8 mouse cellular contexts compared by ENCODE assay signal in the genomic region with DNA sequence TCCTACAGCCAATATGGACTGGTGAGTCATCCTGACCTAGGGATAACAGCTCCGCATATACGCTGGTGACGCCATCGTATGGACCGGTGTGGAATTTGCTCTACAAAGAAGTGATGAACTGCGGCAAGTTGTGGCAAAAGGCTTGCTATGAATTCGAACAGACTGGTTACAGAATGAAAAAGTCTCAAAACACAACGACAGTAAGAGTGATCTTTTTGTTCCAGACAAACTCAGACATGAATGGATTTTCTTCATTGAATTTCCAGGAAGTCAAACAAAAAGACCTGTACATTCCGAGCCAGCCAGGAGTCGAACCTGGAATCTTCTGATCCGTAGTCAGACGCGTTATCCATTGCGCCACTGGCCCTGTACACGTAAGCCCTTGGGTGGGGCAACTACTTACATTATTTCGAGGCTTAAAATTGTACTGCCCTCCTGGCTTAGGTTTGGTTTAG. TPM values are rescaled to one million over a fixed set of nuclear protein-coding genes. Genes with fewer than 3 reads are reported as not detected.
DNase-seq lines count a peak whose midpoint lies in the region; ATAC-seq and TF ChIP-seq lines count a peak whose summit lies in the region.

No protein-coding gene starts in this region.

- WGBS in forebrain, embryonic 10.5 days = under 1% methylated on average over 16 of the region's 16 CpGs
- 0% methylated on average over 16 of the region's 16 CpGs for WGBS in heart, embryonic 14.5 days
- under 1% methylated on average over 16 of the region's 16 CpGs for WGBS in liver, embryonic 12.5 days (ENCODE audit: insufficient replicate concordance)
- under 1% methylated on average over 16 of the region's 16 CpGs for WGBS in stomach, embryonic 14.5 days

- no peaks in the 10 kb centered on the region for H3K27me3 ChIP-seq in forebrain, embryonic 10.5 days (ENCODE audit: poor library complexity, severe bottlenecking)
- H3K27me3 ChIP-seq in heart, embryonic 14.5 days (ENCODE audit: control insufficient read depth, insufficient read depth, low read length) = no peaks in the 10 kb centered on the region
- no peaks in the 10 kb centered on the region for H3K27me3 ChIP-seq in liver, embryonic 12.5 days (replicated peaks)
- H3K27me3 ChIP-seq in myocyte (ENCODE audit: control insufficient read depth, insufficient read depth, insufficient read length) = no peaks in the 10 kb centered on the region
- H3K27me3 ChIP-seq in stomach, embryonic 14.5 days (ENCODE audit: control insufficient read depth, insufficient read depth, low read length) = no peaks in the 10 kb centered on the region

- peak overlapping the region; percentile 88 for H3K4me2 ChIP-seq in heart, embryonic 14.5 days (ENCODE audit: low read length)
- H3K4me2 ChIP-seq in liver, embryonic 12.5 days = peak overlapping the region; percentile 86
- peak overlapping the region; percentile 85 for H3K4me2 ChIP-seq in myocyte (ENCODE audit: low read depth)
- peak overlapping the region; percentile 39 for H3K4me2 ChIP-seq in stomach, embryonic 14.5 days (replicated peaks; ENCODE audit: low read depth, low read length)

- no peak overlapping the region for H3ac ChIP-seq in myocyte (ENCODE audit: control insufficient read depth, insufficient read length)

- H3K27ac ChIP-seq in brown adipose tissue, adult 24 weeks (replicated peaks; ENCODE audit: low read depth, low read length) = no peak overlapping the region
- peak overlapping the region; percentile 98 for H3K27ac ChIP-seq in forebrain, embryonic 10.5 days
- H3K27ac ChIP-seq in heart, embryonic 14.5 days (replicated peaks in 1 of 2; ENCODE audit: control insufficient read depth in 1 of 2, insufficient read depth in 1 of 2, low read depth in 2 of 2, low read length in 2 of 2) = peak overlapping the region; percentile 71 to 98
- H3K27ac ChIP-seq in liver, embryonic 12.5 days = peak overlapping the region; percentile 93
- H3K27ac ChIP-seq in stomach, embryonic 14.5 days (ENCODE audit: low read length) = peak overlapping the region; percentile 23; the same call in 1 of the 2 replicates

- DNase-seq in CD4-positive, CD25-positive, alpha-beta regulatory T cell, adult 2 months (ENCODE audit: low read depth, low spot score) = peak; percentile 85
- DNase-seq in forebrain, embryonic 10.5 days (ENCODE audit: extremely low spot score, low spot score) = peak; percentile 87
- DNase-seq in kidney, postnatal 10 days = peak; percentile 88

- no peak for TF ChIP-seq POLR2A in myocyte (IDR thresholded peaks at IDR 0.05; ENCODE audit: insufficient read length, low read depth)

- H3K36me3 ChIP-seq in forebrain, embryonic 10.5 days (replicated peaks) = no peaks in the 10 kb centered on the region
- no peaks in the 10 kb centered on the region for H3K36me3 ChIP-seq in heart, embryonic 14.5 days (ENCODE audit: control insufficient read depth, insufficient read depth, low read length)
- H3K36me3 ChIP-seq in liver, embryonic 12.5 days = no peaks in the 10 kb centered on the region
- no peaks in the 10 kb centered on the region for H3K36me3 ChIP-seq in myocyte (ENCODE audit: control insufficient read depth, insufficient read depth)
- H3K36me3 ChIP-seq in stomach, embryonic 14.5 days (ENCODE audit: control insufficient read depth, insufficient read depth, low read length) = no peaks in the 10 kb centered on the region

- no peaks in the 10 kb centered on the region for H3K4me1 ChIP-seq in brown adipose tissue, adult 24 weeks (ENCODE audit: control insufficient read depth, insufficient read depth, insufficient read length, low read length)
- H3K4me1 ChIP-seq in forebrain, embryonic 10.5 days = peaks cover 26% of the 10 kb centered on the region
- H3K4me1 ChIP-seq in heart, embryonic 14.5 days (ENCODE audit: control insufficient read depth in 2 of 2, insufficient read depth in 2 of 2, low read length in 2 of 2) = peaks cover 0 to 12% of the 10 kb centered on the region in 2 experiments; a peak in 2 of 4 replicates
- peaks cover 44% of the 10 kb centered on the region for H3K4me1 ChIP-seq in liver, embryonic 12.5 days
- 0 out of 2 replicates have a peak, but pooled peaks cover 6% of the 10 kb centered on the region for H3K4me1 ChIP-seq in stomach, embryonic 14.5 days (ENCODE audit: control insufficient read depth, insufficient read depth, low read length)

- no peaks in the 10 kb centered on the region for H3K9me3 ChIP-seq in forebrain, embryonic 10.5 days
- no peaks in the 10 kb centered on the region for H3K9me3 ChIP-seq in heart, embryonic 14.5 days (ENCODE audit: control insufficient read depth, low read length)
- no peaks in the 10 kb centered on the region for H3K9me3 ChIP-seq in liver, embryonic 12.5 days (replicated peaks)
- no peaks in the 10 kb centered on the region for H3K9me3 ChIP-seq in stomach, embryonic 14.5 days (ENCODE audit: control insufficient read depth, low read depth, low read length)

- ATAC-seq in heart, embryonic 14.5 days (ENCODE audit: insufficient number of reproducible peaks, insufficient read depth, low FRiP score, low read depth) = peak; percentile 59; the same call in 1 of the 2 replicates
- peak; percentile 38 for ATAC-seq in liver, embryonic 12.5 days
- ATAC-seq in stomach, embryonic 14.5 days (ENCODE audit: insufficient number of reproducible peaks, insufficient read depth, low FRiP score, low read depth) = peak; percentile 60

- peak overlapping the region; percentile 63 for H3K4me3 ChIP-seq in brown adipose tissue, adult 24 weeks (ENCODE audit: insufficient read depth, low read depth, low read length)
- H3K4me3 ChIP-seq in forebrain, embryonic 10.5 days = peak overlapping the region; percentile 78
- peak overlapping the region; percentile 51 to 76 for H3K4me3 ChIP-seq in heart, embryonic 14.5 days (ENCODE audit: control insufficient read depth in 1 of 2, insufficient read depth in 1 of 2, low read depth in 1 of 2, low read length in 2 of 2)
- H3K4me3 ChIP-seq in liver, embryonic 12.5 days = peak overlapping the region; percentile 73
- H3K4me3 ChIP-seq in myocyte = peak overlapping the region; percentile 67
- peak overlapping the region; percentile 59 for H3K4me3 ChIP-seq in stomach, embryonic 14.5 days (ENCODE audit: low read depth, low read length)

- no peaks in the 10 kb centered on the region for H3K79me2 ChIP-seq in myocyte (ENCODE audit: control insufficient read depth, insufficient read depth)

- H3K9ac ChIP-seq in heart, embryonic 14.5 days (ENCODE audit: low read length) = peak overlapping the region; percentile 69
- peak overlapping the region; percentile 78 for H3K9ac ChIP-seq in liver, embryonic 12.5 days
- peak overlapping the region; percentile 18; the same call in 1 of the 2 replicates for H3K9ac ChIP-seq in stomach, embryonic 14.5 days (replicated peaks; ENCODE audit: low read depth, low read length)

TF ChIP-seq in myocyte, 11 proteins besides CTCF, POLR2A, EP300 and RAD21:
- TF ChIP-seq CEBPB (IDR thresholded peaks at IDR 0.05; ENCODE audit: insufficient read depth, poor library complexity, severe bottlenecking) = peak; percentile 57; the same call in 1 of the 2 replicates
- no peak for TF ChIP-seq REST (IDR thresholded peaks at IDR 0.05; ENCODE audit: insufficient read depth, insufficient read length)

RNA-seq across cellular contexts. Expression of gene Btn1a1, which starts 19.2 kb away (rescaled TPM):
- not detected in 2 replicates for polyA plus RNA-seq in brown adipose tissue, adult 24 weeks (2012; ENCODE audit: insufficient read depth, insufficient read length, missing spikeins)
- 0.09 TPM in 1 of 2 replicates, not detected in the other for polyA plus RNA-seq in forebrain, embryonic 10.5 days (2016; fragmentation: Nextera tagmentation; extraction: Ambion mirVana)
- 1.7 and 1.9 TPM in 2 replicates for polyA plus RNA-seq in heart, embryonic 14.5 days (2014; fragmentation: Nextera tagmentation; extraction: Ambion mirVana)
- 1.9 and 2.5 TPM in 2 replicates for polyA plus RNA-seq in liver, embryonic 12.5 days (2016; fragmentation: Nextera tagmentation; extraction: Ambion mirVana)
- polyA plus RNA-seq in myocyte (2012; fragmentation: generic; extraction: Trizol) = 0.02 TPM
- 0.17 TPM in 1 of 2 replicates, not detected in the other for polyA plus RNA-seq in stomach, embryonic 14.5 days (2014; fragmentation: Nextera tagmentation; extraction: Ambion mirVana)

RNA-seq across cellular contexts. Expression of gene Abt1, which starts 22.9 kb away (rescaled TPM):
- 4.4 and 5.0 TPM in 2 replicates for polyA plus RNA-seq in brown adipose tissue, adult 24 weeks (2012; ENCODE audit: insufficient read depth, insufficient read length, missing spikeins)
- 15.3 and 15.5 TPM in 2 replicates for polyA plus RNA-seq in forebrain, embryonic 10.5 days (2016; fragmentation: Nextera tagmentation; extraction: Ambion mirVana)
- 8.3 and 9.1 TPM in 2 replicates for polyA plus RNA-seq in heart, embryonic 14.5 days (2014; fragmentation: Nextera tagmentation; extraction: Ambion mirVana)
- polyA plus RNA-seq in liver, embryonic 12.5 days (2016; fragmentation: Nextera tagmentation; extraction: Ambion mirVana) = 8.8 and 9.6 TPM in 2 replicates
- 7.4 TPM for polyA plus RNA-seq in myocyte (2012; fragmentation: generic; extraction: Trizol)
- 12.0 and 12.4 TPM in 2 replicates for polyA plus RNA-seq in stomach, embryonic 14.5 days (2014; fragmentation: Nextera tagmentation; extraction: Ambion mirVana)

RNA-seq across cellular contexts. Expression of gene Btn2a2, which starts 42.1 kb away (rescaled TPM):
- polyA plus RNA-seq in brown adipose tissue, adult 24 weeks (2012; ENCODE audit: insufficient read depth, insufficient read length, missing spikeins) = not detected in 2 replicates
- polyA plus RNA-seq in forebrain, embryonic 10.5 days (2016; fragmentation: Nextera tagmentation; extraction: Ambion mirVana) = 0.52 and 0.54 TPM in 2 replicates
- polyA plus RNA-seq in heart, embryonic 14.5 days (2014; fragmentation: Nextera tagmentation; extraction: Ambion mirVana) = 0.40 and 0.43 TPM in 2 replicates
- 0.07 TPM in 1 of 2 replicates, not detected in the other for polyA plus RNA-seq in liver, embryonic 12.5 days (2016; fragmentation: Nextera tagmentation; extraction: Ambion mirVana)
- polyA plus RNA-seq in myocyte (2012; fragmentation: generic; extraction: Trizol) = 0.20 TPM
- polyA plus RNA-seq in stomach, embryonic 14.5 days (2014; fragmentation: Nextera tagmentation; extraction: Ambion mirVana) = 0.22 and 0.30 TPM in 2 replicates

Comparison
In these comparisons a context has a peak if more than half of its experiments do, and no peak if none do; other contexts are left out.
1. H3K9ac ChIP-seq: peak in every context shown above with its lines; median percentile 78 in liver, embryonic 12.5 days; 69 in heart, embryonic 14.5 days; 18 in stomach, embryonic 14.5 days.